Mouse (Mus musculus): ENCODE results near the gene F2r. TPM values are rescaled to one million over a fixed set of nuclear protein-coding genes. Genes with fewer than 3 reads are reported as not detected.

Gene F2r
- total RNA-seq (2021) = 10 to 100 TPM; 20.6 to 22.6 TPM
- long read RNA-seq, experiment 1, transcript F2r-201 (2 exons, 3,336 nt) = major isoform, 11 of 13 reads
- long read RNA-seq, experiment 1, partial matches to known transcripts = 1 of 13 reads
- long read RNA-seq, experiment 1, other reads (novel, unspliced or antisense) = 1 of 13 reads
- long read RNA-seq, experiment 2, transcript F2r-201 (2 exons, 3,336 nt) = major isoform, 10 of 14 reads
- long read RNA-seq, experiment 2, partial matches to known transcripts = 4 of 14 reads
- long read RNA-seq, experiment 2, other reads (novel, unspliced or antisense) = 0 of 14 reads

DNA sequence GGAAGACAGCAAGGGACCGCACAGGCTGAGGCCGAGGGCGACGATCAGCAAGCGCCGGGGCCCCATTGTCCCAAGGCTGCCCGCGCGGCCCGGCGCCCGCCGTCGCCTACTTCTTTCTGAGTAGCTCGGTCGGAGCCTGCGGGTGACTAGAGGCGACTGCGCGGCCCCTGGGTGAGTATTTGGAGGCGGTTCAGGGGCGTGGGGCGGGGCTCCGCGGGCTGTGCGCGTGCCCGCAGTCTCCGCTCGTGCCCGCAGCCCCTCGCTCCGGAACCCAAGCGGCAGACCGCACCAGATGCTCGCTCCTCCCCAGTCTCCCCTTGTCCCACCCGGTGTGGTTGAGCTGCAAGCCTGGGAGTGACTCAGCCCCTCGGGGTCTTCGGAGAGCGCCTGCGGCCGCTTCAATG, at the start of gene F2r:
TSS of gene F2r (minus strand) at position 179 of the 404 bp plus-strand sequence.
- peak; percentile 88 to 91 for DNase-seq

DNA sequence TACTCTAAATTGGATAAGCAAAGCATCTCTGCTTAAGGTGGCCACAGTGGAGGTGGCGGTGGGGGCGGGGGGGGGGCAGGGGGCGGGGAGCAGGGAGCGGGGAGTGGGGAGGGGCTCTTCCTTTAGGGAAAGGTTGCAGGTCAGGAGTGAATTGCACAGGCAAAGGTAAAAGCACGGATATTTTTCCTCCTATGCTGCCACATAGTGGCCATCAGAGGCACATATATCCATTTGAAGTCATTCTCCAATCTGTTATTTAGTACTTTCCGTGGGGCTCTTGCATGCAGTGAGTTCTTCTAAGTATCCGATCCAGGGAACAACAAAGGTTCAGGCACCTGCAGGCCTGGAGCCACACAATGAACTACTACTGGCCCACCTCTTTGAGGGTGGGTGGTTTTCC, 49.0 kb upstream of the F2r start:
- peak; percentile 22 to 44 for DNase-seq

DNA sequence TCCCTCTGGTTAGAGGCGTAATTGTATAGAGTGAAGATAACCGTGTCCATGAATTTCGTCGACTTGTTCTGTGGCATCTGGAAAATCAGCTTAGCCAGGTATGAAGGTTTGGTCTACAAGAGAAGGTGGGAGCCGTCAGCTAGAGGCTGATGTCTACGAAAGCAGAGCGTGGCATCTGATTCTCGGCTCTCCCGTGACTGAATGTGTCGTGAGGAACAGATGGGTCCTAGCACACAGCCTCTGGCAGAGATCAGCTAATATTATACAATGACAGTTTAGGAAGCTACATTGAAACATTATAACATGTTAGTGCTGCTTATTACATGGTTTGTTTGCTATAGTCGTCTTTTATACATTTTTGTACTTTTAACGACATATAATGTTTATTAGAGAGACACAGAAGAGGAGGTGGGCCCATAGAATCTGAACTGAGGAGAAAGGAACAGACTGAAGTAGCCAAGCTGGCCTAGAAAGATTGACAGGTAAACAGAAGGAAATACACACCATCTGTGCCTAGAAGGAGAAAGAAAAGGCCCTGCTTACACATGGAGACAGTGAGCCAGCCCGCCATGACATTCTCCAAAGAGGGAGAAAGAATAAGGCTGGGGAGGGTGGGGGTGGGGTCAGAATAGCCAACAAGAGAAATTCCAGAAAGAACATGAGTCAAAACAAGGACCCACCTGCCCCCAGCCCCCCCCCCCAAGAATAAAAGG, 47.5 kb upstream of the F2r start:
- DNase-seq = no peak

- no peak for DNase-seq
These were observed 45.5 kb upstream of the F2r start for GRCm38 (mm10) chr13:95663834-95664233.

DNA sequence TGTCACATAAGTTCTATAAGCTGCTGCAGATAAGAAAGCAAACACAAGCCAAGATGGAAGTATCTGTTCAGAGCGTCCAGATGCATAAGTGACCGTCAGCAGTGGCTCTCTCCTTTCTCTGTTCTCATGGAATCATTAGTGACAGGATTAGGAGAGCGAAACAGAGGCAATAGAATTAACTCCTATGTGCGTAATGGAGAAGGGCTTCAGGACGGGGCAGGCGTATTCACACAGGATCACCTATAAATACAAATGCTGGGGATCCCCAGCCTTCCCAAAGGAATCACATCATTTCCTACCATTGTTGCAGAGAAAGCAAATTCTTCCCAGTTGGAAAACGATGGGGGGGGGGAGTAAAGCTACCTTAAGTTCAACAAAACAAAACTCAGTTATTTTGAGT, 41.1 kb upstream of the F2r start:
- DNase-seq = peak in 1 of 2 experiments; percentile 33

- DNase-seq = no peak
These were observed 38.9 kb upstream of the F2r start for GRCm38 (mm10) chr13:95657171-95657570.

DNA sequence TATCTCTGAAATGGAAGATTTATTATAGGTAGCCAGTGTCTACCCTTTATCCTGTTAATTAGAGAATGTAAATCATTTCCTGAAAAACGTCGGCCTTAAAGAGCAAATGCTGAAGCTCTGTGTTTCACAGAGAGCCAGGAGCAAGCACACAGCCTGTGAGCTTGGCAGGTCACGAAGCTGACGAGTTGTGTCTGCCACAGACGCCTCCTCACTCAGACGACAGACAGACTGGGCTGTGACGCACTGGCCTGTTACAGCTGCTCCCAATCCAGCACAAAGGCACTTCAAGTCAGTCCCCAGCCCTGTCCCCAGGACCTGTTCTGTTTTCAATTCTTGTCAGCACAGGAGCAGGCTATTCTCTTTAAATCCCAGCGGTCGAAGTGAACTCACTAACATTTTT, 37.0 kb upstream of the F2r start:
- peak in 1 of 2 experiments; percentile 25 for DNase-seq

DNA sequence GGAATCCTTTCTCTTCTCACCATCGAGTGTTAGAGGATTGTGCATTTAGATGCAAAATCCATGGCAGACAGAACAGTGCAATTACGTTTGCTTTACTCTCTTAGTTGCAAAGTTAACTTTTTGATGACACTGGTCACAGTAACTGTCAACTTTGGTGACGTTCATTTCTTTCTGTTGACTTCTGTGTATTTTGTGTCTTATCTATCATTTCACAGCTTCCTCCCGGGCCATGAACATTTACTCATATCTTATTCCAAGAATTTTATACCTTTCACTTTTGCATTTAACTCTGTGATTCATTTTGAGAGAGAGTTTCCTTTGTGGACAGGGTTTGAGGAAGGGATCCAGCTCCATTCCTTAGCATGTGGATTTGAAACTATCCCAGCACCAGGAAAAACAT, 35.4 kb upstream of the F2r start:
- DNase-seq = no peak

DNA sequence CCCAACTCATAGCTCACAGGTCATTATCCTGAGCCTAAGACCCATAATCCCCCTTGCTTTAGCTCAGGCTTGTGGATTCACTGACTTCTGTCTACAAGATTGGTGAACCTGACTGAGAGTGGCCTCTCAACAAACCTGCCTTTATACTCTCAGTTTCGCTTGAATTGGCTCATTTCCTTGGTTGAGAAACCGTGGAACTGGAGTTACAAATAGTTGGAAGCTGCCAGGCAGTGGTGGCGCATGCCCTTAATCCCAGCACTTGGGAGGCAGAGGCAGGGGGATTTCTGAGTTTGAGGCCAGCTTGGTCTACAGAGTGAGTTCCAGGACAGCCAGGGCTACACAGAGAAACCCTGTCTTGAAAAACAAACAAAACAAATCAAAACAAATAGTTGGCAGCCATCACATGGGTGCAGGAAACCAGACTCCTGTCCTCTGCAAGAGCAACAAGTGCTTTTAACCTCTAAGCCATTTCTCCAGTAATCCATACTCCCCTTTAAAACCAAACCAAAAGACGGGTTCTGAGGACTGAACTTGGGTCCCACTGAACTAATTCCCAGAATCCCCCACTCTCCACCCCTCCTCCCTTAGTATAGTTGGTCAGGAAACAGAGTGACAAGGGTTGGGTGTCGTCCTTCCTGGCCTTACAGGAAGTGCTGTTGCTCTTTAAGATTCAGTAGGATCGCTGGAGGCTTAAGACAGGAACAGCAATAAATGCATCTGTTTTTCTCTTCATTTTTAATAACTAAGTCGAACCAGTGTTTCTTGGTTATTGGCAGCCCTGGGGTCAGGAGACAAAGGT, 33.8 kb upstream of the F2r start:
- DNase-seq = no peak

GRCm38 (mm10) chr13:95649941-95650340, 31.7 kb upstream of the F2r start:
- no peak for DNase-seq

GRCm38 (mm10) chr13:95647248-95647647, 29.0 kb upstream of the F2r start:
- DNase-seq = no peak

DNA sequence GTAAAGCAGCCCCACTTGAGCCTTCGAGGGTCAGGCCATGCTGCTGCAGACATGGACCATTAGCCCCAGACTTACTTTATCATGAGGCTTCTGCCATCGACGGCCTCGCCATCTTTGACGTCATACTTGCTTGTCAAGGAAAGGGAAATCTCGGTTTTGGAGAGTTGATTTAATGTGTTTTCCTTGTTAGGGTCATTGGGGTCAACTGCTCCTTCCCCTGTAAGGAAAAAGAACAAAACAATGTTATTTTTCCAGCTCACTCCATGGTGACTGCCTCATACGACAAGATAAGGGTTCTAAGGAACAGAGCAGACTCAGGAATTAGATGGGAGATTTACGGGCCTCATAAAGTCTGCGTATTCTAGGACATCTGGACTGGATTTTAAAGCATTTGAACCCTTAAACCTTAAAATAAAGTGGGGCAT, 28.4 kb upstream of the F2r start:
- DNase-seq = peak in 1 of 2 experiments; percentile 25

DNA sequence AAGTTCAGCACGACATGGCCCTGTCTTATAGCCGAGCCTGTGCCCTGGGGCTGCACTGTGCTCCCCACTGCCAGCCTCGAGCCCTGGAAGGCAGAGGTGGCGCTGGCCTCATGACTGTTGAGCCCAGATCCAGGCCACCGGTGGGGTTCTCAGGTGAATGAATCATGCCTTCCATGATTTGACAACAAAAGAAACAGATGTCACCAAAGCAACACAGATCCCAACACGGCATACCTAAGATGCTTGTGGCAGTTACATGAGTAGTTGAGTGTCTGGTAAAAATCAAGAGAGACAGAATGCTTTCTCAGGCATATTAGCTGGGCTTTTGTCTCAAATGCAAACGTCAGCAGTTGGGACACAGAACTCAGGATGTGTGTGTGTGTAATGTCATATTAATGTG, 25.5 kb upstream of the F2r start:
- DNase-seq = no peak

DNA sequence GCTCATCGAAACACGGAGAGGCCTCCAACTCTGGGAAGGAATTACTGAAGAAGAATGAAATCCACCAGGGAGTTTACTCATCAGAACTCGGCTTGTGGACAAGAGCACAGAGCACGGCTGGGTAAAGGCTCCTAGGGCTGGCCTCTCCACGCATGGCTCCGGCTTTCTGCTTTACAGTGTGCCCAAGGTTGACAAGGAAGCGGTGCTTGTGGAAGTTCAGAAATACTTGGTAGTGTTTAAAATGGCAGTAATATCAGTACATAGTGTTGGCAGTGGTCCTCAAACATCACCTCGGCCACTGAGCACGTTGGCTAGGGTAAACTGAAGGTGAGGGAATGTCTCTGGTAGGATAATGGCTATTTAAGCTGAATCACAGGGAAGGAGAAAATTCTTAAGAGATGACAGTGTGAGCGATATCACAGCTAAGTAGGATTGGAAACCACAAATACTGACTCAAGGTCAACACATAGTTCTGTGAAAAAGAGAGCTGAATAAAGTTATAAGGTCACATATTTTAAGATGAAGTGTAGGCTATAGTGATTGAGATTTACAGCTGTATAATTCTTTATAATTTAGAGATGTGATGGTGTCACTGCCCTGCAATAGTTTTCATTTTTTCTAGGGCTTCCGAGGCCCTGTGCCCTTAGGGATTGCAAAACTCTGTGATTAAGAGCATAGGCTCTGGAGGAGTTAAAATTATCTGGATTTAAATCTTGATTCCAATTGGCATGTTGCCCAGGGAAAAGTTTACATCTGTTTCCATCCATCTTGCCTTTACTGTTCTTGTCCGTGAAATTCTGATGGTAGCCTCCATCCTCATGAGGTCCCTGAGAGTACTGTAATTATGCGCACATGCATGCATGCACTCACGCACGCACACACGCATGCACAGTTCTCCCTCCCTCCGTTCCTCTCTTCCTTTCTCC, 23.0 kb upstream of the F2r start:
- DNase-seq = no peak

DNA sequence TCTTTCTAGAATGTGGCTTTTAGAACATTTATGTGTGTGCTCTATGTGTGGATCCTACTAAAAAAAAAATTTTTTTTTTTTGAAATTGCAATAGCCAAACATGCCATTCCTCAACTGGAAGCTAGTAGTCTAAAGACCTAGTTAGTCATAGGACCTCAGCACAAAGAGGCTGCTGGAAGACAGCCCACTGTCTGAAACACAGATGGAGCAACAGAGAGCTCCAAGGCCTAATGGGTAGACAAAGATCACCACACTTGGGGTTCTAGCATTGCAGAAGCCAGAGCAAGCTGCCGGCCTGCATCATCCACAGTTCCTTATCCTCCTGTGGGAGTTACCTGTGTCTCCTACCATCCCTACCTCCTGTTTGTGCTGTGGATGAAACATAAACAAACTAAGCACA, 22.1 kb upstream of the F2r start:
- DNase-seq = peak in 1 of 2 experiments; percentile 30

DNA sequence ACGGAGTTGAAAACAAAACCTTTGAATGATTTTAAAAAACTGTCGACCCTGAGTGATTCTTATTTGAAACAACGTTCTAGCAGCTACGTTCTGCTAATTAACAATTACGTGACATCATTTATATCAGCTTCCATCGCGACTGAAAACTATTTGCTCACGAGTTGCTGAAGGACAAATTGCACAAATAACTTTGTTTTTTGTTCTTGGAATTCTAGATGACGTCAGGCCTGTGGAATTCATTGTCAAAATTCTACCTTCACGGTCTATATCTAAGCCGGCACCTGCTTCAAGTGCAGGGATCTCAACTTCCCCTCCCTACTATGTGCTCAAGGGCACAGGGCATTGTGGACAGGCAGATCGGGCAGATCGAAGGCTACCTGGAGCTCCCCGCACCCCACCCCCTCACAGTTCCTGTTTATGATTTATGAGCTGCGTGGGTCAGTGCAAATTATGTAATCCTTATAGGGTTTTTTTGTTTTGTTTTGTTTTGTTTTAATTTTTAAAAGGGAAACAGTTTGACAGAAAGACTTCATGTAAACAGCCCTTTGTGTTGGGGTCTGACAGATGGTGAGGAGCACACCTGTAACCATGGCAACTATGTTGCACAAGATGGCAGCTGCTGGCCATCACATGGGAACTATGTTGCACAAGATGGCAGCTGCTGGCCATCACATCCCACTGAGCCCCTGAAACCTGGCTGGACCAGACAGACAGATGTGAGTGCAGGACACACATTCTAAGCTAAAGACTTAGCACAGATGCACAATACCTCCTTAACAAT, 21.2 kb upstream of the F2r start:
- peak in 1 of 2 experiments; percentile 27 for DNase-seq

- peak in 1 of 2 experiments; percentile 32 for DNase-seq
These were observed 20.6 kb upstream of the F2r start for GRCm38 (mm10) chr13:95638894-95639293.

DNA sequence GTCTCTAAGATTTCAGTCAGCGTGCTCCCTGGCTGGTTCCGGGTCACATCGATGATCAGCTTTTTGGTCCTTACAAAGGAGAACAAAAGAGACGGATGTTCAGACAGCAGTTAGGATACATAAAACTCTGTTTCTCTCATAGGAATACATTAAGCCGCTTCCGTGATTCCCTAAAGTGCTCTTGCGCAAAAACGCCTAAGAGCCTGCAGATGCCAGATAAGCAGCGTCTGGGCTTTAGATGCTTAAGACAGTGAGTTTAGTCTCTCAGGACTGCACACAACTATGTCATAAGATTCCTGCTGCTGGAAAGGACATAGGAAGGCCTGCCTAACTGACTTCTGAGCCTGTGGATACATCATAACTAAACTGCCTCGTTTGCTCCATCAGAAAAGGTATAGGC, 19.4 kb upstream of the F2r start:
- DNase-seq = no peak

DNA sequence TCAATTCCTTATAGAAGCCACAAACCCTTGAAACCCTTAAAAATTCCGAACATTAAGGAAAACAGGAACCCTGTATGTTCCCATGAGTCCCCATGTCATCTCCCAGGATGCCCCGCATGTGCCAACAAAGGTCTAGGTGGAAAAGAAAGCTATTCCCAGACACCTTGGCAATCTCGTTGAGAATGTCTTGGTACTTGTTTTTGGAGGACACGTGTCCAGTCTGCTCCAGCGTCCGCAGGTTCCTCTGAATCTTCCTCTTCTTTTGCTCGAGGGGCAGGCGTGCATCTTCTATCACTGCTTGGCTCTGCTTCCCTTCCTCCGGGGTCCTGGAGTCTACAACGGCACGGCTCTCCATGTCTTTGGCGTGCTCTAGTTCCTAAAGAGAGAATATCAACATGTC, 17.0 kb upstream of the F2r start:
- DNase-seq = no peak

GRCm38 (mm10) chr13:95634451-95634850, 16.2 kb upstream of the F2r start:
- peak in 1 of 2 experiments; percentile 31 for DNase-seq

DNA sequence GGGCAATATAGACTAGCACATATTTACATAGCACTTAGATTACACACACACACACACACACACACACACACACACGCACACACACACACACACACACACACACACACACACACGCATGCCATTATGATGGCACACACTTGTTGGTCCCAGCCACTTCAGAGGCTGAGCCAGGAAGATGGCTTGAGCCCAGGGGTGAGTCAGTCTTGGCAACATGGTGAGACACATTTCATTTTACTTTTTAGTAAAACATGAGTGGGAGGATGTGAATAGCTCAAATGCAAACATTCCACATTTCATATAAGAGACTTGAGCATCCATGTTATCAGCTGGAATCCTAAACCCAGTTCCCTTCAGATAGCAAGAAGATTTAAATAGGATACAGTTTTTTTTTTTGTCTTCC, 15.1 kb upstream of the F2r start:
- DNase-seq = peak in 1 of 2 experiments; percentile 49
